Mouse (Mus musculus): Measurements from ENCODE around the gene Vwa1. TPM values are rescaled to one million over a fixed set of nuclear protein-coding genes. Genes with fewer than 3 reads are reported as not detected.

Vwa1 gene
- polyA plus RNA-seq, 1 experiment = 21.8 TPM

DNA sequence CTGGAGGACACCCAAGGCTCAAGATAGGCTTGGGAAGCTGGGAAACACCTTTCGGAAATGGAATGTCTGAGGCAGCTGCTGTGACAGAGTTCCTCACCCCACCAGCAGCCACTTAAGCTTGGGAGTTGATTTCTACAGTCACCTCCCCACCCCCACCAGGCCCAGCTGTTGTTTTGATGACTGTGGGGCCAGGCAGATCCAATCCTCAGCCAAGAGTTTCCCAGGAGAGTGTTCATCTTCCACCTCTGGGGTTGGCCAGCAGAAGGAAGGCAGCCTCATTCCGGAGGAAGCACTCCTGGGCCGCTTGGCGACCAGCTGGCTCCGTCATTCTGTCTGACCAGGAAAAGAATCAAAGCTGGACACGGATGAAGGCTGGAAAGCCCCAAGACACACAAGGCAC, 6.4 kb upstream of the Vwa1 start:
- 35% methylated on average over 6 of the region's 6 CpGs for WGBS
- Histone ChIP-seq H3K36me3 (ENCODE audit: control insufficient read depth, insufficient read depth, low read length) (no peaks in the 10 kb centered on the region), H3K27me3 (replicated peaks; ENCODE audit: control insufficient read depth, insufficient read depth, low read length) (no peaks in the 10 kb centered on the region), H3K27ac (ENCODE audit: insufficient read depth, low read depth, low read length) (peak overlapping the region; percentile 64; the same call in 1 of the 2 replicates), H3K4me3 (ENCODE audit: insufficient read depth, low read depth, low read length) (no peak overlapping the region), H3K4me1 (ENCODE audit: control insufficient read depth, insufficient read depth, low read length) (peaks cover 17% of the 10 kb centered on the region)
- DNase-seq = peak; percentile 87
- no peak for TF ChIP-seq CTCF (conservative IDR thresholded peaks at IDR 0.05; ENCODE audit: insufficient read depth, insufficient read length, low read depth, low read length)
- TF ChIP-seq POLR2A (IDR thresholded peaks at IDR 0.05; ENCODE audit: low read depth, low read length) = no peak

GRCm38 (mm10) chr4:155779498-155779897, 5.0 kb upstream of the Vwa1 start:
- no peaks in the 10 kb centered on the region for H3K36me3 ChIP-seq (ENCODE audit: control insufficient read depth, insufficient read depth, low read length)
- WGBS = 85% methylated on average over 4 of the region's 4 CpGs

GRCm38 (mm10) chr4:155777816-155778215, 3.3 kb upstream of the Vwa1 start:
- Histone ChIP-seq H3K4me3 (ENCODE audit: insufficient read depth, low read depth, low read length) (no peak overlapping the region), H3K27me3 (replicated peaks; ENCODE audit: control insufficient read depth, insufficient read depth, low read length) (no peaks in the 10 kb centered on the region), H3K36me3 (ENCODE audit: control insufficient read depth, insufficient read depth, low read length) (no peaks in the 10 kb centered on the region), H3K27ac (ENCODE audit: insufficient read depth, low read depth, low read length) (no peak overlapping the region), H3K4me1 (ENCODE audit: control insufficient read depth, insufficient read depth, low read length) (peaks cover 17% of the 10 kb centered on the region)
- no peak for DNase-seq
- TF ChIP-seq POLR2A (IDR thresholded peaks at IDR 0.05; ENCODE audit: low read depth, low read length) (no peak), CTCF (conservative IDR thresholded peaks at IDR 0.05; ENCODE audit: insufficient read depth, insufficient read length, low read depth, low read length) (no peak)
- 75% methylated on average over 2 of the region's 2 CpGs for WGBS

More at GRCm38 (mm10) chr4:155779498-155779897, 5.0 kb upstream of the Vwa1 start:
- TF ChIP-seq CTCF (conservative IDR thresholded peaks at IDR 0.05; ENCODE audit: insufficient read depth, insufficient read length, low read depth, low read length) (no peak), POLR2A (IDR thresholded peaks at IDR 0.05; ENCODE audit: low read depth, low read length) (no peak)
- Histone ChIP-seq H3K27me3 (replicated peaks; ENCODE audit: control insufficient read depth, insufficient read depth, low read length) (no peaks in the 10 kb centered on the region), H3K27ac (ENCODE audit: insufficient read depth, low read depth, low read length) (no peak overlapping the region), H3K4me3 (ENCODE audit: insufficient read depth, low read depth, low read length) (no peak overlapping the region), H3K4me1 (ENCODE audit: control insufficient read depth, insufficient read depth, low read length) (peaks cover 21% of the 10 kb centered on the region)
- no peak for DNase-seq

DNA sequence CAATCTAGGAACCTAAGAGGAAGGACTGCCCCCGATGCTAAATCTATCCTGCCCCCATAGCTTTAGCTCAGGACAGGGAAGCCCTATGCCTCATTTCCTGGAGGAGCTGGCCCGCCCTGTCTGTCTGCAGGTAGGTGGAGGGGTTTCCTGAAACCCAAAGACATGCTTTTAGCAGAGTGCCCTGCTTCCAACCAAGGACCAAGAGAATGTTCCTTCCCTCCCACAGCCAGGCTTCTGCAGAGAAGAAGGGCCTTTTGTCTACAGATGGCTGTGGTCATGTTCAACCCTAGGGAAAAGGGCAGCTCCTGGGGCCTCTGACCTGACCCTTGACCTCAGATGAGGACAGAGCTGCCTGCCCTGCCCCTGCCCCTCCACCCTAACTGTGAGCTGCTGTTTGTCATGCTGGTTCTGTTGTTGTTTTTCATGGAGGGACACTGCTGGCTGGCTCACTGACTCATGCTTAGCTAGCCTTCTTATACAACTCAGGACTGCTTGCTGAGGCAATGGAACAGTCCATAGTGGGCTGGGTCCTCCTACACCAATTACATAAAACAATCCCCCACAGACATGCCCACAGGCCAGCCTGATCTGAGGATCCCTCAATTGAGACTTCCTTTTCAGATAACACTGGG, 2.3 kb upstream of the Vwa1 start:
- H3K4me1 ChIP-seq (ENCODE audit: control insufficient read depth, insufficient read depth, low read length) = peaks cover 26% of the 10 kb centered on the region

GRCm38 (mm10) chr4:155775855-155776254, 1.4 kb upstream of the Vwa1 start:
- peak; percentile 70 for DNase-seq
- WGBS = 68% methylated on average over 3 of the region's 3 CpGs
- Histone ChIP-seq H3K36me3 (ENCODE audit: control insufficient read depth, insufficient read depth, low read length) (no peaks in the 10 kb centered on the region), H3K27ac (ENCODE audit: insufficient read depth, low read depth, low read length) (peak overlapping the region; percentile 42), H3K27me3 (replicated peaks; ENCODE audit: control insufficient read depth, insufficient read depth, low read length) (no peaks in the 10 kb centered on the region), H3K4me1 (ENCODE audit: control insufficient read depth, insufficient read depth, low read length) (peaks cover 34% of the 10 kb centered on the region), H3K4me3 (ENCODE audit: insufficient read depth, low read depth, low read length) (no peak overlapping the region)
- TF ChIP-seq CTCF (conservative IDR thresholded peaks at IDR 0.05; ENCODE audit: insufficient read depth, insufficient read length, low read depth, low read length) (no peak), POLR2A (IDR thresholded peaks at IDR 0.05; ENCODE audit: low read depth, low read length) (no peak)

More for the DNA sequence above, 2.3 kb upstream of the Vwa1 start:
- Histone ChIP-seq H3K4me3 (ENCODE audit: insufficient read depth, low read depth, low read length) (no peak overlapping the region), H3K27ac (ENCODE audit: insufficient read depth, low read depth, low read length) (peak overlapping the region; percentile 36; the same call in 1 of the 2 replicates), H3K36me3 (ENCODE audit: control insufficient read depth, insufficient read depth, low read length) (no peaks in the 10 kb centered on the region), H3K27me3 (replicated peaks; ENCODE audit: control insufficient read depth, insufficient read depth, low read length) (no peaks in the 10 kb centered on the region)
- DNase-seq = peak; percentile 32
- WGBS = 63% methylated on average over 2 of the region's 2 CpGs
- TF ChIP-seq POLR2A (IDR thresholded peaks at IDR 0.05; ENCODE audit: low read depth, low read length) (no peak), CTCF (conservative IDR thresholded peaks at IDR 0.05; ENCODE audit: insufficient read depth, insufficient read length, low read depth, low read length) (no peak)

GRCm38 (mm10) chr4:155774971-155775740, 658 bp upstream of the Vwa1 start:
- H3K27ac ChIP-seq (ENCODE audit: insufficient read depth, low read depth, low read length) = peak overlapping the region; percentile 42; the same call in 1 of the 2 replicates
- no peaks in the 10 kb centered on the region for H3K36me3 ChIP-seq (ENCODE audit: control insufficient read depth, insufficient read depth, low read length)
- WGBS = 21% methylated on average over 9 of the region's 9 CpGs
- H3K4me1 ChIP-seq (ENCODE audit: control insufficient read depth, insufficient read depth, low read length) = peaks cover 39% of the 10 kb centered on the region
- H3K4me3 ChIP-seq (ENCODE audit: insufficient read depth, low read depth, low read length) = no peak overlapping the region
- no peaks in the 10 kb centered on the region for H3K27me3 ChIP-seq (replicated peaks; ENCODE audit: control insufficient read depth, insufficient read depth, low read length)
- TF ChIP-seq POLR2A (IDR thresholded peaks at IDR 0.05; ENCODE audit: low read depth, low read length) (no peak), CTCF (conservative IDR thresholded peaks at IDR 0.05; ENCODE audit: insufficient read depth, insufficient read length, low read depth, low read length) (no peak)
- DNase-seq = peak; percentile 84
